Mouse (Mus musculus): Measurements from ENCODE around the gene Fbxw10. TPM values are rescaled to one million over a fixed set of nuclear protein-coding genes. Genes with fewer than 3 reads are reported as not detected.

Fbxw10 gene
- total RNA-seq, 2 experiments from 2014 or later, result 0.96 to 1.2 TPM

DNA sequence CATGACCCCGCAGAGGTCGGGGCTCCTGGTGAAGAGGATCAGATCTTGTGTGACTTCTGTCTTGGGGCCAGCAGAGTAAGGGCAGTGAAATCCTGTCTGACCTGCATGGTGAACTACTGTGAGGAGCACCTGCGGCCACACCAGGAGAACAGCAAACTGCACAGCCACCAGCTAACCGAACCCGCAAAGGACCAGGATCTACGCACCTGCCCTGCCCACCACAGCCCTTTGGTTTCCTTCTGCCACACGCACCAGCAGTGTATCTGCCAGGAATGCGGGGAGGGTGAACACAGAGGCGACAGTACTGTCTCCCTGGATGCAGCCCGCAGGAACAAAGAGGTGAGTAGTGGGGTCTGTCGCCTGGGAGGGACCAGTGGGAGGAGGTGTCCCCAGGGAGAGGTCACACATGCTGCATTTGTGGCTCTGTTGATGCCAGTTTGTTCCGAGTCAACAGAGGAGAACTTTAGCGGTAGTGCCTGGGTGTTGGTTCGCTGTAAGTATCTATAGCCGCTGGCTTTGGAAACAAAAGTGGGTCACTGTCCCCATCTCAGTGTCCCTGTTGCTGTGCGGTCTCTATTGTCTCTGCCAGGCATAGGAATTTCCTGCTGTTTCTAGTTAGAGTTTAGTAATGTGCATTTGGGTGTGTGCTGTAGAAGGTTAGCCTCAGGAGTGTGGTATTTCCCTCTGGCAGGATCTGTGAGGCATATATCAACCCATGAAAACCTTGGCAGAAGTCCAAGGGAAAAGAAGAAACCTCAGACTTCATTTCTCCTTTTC, 26.0 kb upstream of the Fbxw10 start:
- Histone ChIP-seq H3K27ac (peak overlapping the region; percentile 56), H3K4me3 (peak overlapping the region; percentile 36)
- DNase-seq (ENCODE audit: extremely low spot score in 1 of 2, low spot score in 2 of 2), result peak in 1 of 2 experiments; percentile 11
- intact Hi-C loops (cut with DNase I), result no loop called here
- TF ChIP-seq CTCF (IDR thresholded peaks at IDR 0.05), result no peak

DNA sequence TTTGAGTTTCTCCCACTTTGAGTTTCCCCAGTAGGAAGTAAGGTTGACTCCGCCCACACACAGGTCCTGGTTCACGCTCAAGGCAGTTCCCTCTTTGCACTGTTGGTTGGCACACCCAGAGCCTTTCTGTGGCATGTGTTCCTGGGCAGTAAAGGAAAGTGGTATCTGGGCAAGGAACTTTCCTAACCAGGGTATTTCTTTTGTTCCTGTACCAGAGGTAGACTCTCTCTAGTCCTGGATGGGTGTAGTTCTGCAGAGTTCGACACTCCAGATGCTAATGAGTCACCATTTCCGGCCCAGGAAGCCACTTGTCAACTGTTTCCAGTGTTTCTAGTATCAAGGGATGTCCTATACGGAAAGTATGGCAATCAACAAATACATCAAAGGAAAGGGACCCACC, 25.0 kb upstream of the Fbxw10 start:
- intact Hi-C loops (cut with DNase I), result no loop called here
- H3K4me3 ChIP-seq, result peak overlapping the region; percentile 17
- peak overlapping the region; percentile 56; the same call in 1 of the 2 replicates for H3K27ac ChIP-seq
- DNase-seq (ENCODE audit: extremely low spot score in 1 of 2, low spot score in 2 of 2), result no peak
- no peak for TF ChIP-seq CTCF (IDR thresholded peaks at IDR 0.05)

DNA sequence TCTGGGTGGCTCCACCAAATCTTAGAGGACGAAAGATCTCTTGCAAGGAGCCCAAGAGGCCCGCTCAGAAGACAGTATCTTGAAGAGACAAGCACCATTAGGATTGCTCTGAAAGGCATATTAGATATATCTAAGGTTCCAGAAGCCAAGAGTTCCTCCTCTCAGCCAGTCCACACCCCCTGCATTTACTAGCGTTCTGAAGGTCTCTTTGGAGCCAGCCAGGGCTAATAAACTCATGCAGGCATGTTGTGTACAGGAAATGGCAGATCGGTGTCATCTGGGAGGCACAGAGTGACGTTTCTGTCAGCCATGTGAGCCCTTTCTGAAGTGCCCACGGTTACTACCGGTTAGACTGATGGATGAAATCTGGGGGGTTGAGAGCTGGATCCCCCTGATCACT, 22.7 kb upstream of the Fbxw10 start:
- Histone ChIP-seq H3K27ac (no peak overlapping the region), H3K4me3 (no peak overlapping the region)
- TF ChIP-seq CTCF (IDR thresholded peaks at IDR 0.05), result no peak
- DNase-seq (ENCODE audit: extremely low spot score in 1 of 2, low spot score in 2 of 2), result no peak
- intact Hi-C loops (cut with DNase I), result no loop called here

DNA sequence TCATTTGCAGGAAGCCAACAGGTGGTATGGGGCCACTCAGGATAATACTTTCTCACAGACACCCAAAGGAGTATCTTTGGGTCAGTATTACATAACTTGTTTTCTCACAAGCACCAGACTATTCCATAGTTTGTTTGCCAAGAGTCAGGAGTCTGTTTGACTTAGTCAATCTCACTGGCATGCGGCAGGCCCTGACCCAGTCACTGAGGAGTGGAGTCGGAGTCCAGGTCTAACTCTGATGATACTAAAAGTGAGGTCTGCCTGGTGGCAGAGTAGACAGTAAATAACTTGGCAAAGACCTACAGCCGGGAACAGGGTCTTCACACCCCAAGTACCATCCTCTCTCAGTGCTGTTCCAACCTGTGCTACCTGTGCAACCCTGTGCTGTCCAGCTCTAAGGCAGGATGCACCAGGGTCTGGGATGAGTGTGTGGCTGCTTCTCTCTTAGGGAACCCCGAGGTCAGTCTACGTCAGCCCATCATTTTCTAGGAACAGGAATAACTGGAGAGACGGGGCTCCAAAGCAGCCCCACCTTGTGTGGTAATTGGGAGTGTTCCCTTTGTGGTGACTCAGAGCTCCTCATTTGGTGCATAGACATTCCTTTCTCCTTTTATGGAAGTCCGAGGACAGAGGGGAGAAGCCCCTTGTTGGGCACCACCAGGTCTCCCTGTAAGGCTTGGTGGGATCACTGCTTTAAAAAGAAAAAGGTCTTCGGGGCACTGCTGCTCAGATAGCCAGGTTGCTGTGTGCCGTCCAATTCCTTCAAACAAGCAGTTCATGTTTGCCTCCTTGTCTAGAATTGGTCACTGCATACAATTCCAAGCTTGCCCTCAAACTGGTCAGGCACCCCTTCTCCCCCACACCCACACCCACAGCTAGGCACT, 21.4 kb upstream of the Fbxw10 start:
- no peak overlapping the region for H3K27ac ChIP-seq
- DNase-seq (ENCODE audit: extremely low spot score in 1 of 2, low spot score in 2 of 2), result no peak
- no peak overlapping the region for H3K4me3 ChIP-seq
- no peak for TF ChIP-seq CTCF (IDR thresholded peaks at IDR 0.05)
- intact Hi-C loops (cut with DNase I), result no loop called here

DNA sequence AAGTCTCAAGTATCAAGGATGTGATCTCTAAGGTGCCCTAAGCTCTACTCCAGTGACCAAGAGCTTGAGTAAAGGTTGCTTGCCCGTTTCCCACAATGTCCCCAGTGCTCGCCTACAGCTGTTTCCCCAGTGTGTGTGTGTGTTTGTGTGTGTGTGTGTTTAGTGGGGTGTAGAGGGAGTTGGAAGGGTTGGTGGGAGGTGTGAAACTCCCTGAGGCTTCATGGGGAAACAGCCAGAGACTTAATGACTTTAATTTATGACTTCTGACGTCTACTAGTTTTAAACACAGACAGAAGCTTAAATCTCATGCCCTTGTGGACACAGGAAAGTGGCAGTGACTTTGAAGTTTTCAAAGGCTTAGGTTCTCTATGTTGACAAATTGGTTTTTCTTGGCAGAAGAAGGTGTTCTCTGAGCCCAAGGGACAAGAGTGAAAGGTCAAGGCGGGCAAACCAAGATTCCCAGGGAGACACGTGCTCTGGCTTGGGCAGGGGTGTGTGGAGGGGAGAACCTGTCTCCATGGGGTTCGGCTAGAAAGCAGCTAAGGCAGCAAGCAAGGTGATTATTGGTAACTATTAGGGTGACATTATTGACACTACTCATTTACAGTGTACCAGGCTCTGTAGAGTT, 20.6 kb upstream of the Fbxw10 start:
- Histone ChIP-seq H3K27ac (no peak overlapping the region), H3K4me3 (no peak overlapping the region)
- no peak for DNase-seq (ENCODE audit: extremely low spot score in 1 of 2, low spot score in 2 of 2)
- intact Hi-C loops (cut with DNase I), result no loop called here
- no peak for TF ChIP-seq CTCF (IDR thresholded peaks at IDR 0.05)

DNA sequence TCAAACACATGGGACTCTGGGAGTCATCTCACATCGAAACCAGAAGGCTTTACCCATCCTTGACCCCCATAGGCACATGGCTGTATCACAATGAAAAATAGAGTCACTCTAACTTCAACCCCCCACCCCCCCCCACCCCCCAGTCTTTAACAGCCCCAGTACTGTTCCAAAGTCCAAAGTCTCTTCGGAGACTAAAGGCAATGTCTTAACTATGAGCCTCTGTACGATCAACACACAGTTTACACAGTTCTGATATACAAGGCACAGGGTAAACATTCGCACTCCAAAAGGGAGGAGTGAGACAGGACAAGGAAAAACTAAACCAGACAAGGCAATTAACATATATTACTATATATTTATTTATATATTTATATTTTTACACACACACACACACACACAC, 19.7 kb upstream of the Fbxw10 start:
- no peak for DNase-seq (ENCODE audit: extremely low spot score in 1 of 2, low spot score in 2 of 2)
- intact Hi-C loops (cut with DNase I), result no loop called here
- Histone ChIP-seq H3K4me3 (no peak overlapping the region), H3K27ac (no peak overlapping the region)
- TF ChIP-seq CTCF (IDR thresholded peaks at IDR 0.05), result no peak

DNA sequence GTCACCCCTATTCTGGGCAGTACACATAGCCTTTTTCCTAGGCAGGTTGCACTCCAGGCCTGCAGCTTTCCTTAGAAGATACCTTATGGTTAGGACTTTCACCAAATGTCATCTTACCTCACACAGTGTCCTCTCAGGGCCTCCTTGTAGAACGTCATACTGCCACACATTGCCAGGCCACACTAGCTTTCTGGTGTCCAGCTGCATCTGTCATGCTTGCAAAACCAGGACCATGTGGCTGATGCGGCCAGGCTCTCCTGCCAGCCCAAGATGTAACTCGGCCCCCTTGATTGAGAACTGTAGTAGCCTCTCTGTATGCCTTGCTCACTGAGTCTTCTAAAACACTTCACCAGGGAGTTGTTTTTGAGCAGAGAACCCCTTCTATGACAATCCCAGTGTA, 19.0 kb upstream of the Fbxw10 start:
- no peak for TF ChIP-seq CTCF (IDR thresholded peaks at IDR 0.05)
- no peak for DNase-seq (ENCODE audit: extremely low spot score in 1 of 2, low spot score in 2 of 2)
- H3K27ac ChIP-seq, result no peak overlapping the region
- no peak overlapping the region for H3K4me3 ChIP-seq
- intact Hi-C loops (cut with DNase I), result no loop called here

DNA sequence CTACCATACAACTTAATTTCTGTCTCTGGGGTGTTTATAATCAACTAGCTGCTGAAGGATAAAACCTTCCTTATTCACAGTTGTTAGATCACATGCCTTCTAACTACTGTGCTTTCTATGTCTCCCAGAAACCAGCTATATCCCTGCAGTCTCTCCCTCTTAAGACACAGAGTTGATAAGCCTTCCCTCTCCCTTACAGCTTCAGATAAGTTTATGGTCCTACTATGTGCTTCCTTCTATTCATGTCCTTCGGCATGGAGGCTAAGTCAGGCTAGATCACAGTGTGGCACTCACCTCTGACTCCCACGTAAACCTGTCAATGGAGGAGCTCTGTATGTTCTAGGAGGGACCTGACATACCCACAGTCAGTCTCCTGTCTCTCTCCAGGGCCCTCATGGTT, 16.5 kb upstream of the Fbxw10 start:
- intact Hi-C loops (cut with DNase I), result no loop called here
- Histone ChIP-seq H3K27ac (no peak overlapping the region), H3K4me3 (no peak overlapping the region)
- no peak for DNase-seq (ENCODE audit: extremely low spot score in 1 of 2, low spot score in 2 of 2)
- TF ChIP-seq CTCF (IDR thresholded peaks at IDR 0.05), result no peak

DNA sequence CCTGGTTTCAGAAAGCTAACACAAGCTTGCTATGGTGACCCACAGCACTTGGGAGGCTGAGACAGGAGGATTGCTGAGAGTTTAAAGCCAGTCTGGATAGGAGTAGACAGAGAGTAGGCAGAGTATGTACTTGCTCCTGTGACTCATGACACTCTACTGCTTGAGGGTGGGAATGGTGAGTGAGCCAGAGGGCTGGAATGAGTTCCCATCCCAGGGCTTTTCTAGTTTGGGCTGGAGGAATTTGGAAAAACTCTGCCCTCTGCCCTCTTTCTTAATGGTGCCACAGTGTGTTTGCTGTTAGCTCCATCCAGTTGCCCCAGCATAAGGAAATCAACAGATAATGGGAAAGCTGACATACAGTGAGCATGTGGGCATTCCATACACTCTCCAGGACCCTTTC, 15.0 kb upstream of the Fbxw10 start:
- no peak for DNase-seq (ENCODE audit: extremely low spot score in 1 of 2, low spot score in 2 of 2)
- H3K27ac ChIP-seq, result no peak overlapping the region
- TF ChIP-seq CTCF (IDR thresholded peaks at IDR 0.05), result no peak
- intact Hi-C loops (cut with DNase I), result no loop called here
- H3K4me3 ChIP-seq, result no peak overlapping the region

DNA sequence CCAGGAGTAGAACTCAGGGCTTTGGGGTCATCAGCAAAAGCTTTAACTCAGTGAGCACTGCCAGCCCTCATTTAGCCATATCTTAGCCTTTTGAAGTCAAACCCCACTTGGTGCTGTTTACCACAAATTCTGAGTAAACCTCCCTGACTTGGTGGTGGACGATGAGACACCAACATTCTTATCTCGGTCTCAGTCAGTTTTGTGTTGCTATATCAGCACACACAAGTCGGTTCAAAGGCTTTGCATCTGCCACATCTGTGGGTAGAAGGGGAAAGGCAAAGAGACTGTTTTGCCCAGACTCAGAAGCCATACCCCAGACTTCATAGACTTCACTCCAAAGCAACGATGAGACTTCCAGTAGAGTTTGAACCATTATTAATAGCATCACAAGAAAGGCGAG, 2.3 kb upstream of the Fbxw10 start:
- intact Hi-C loops (cut with DNase I), result no loop called here
- TF ChIP-seq CTCF (IDR thresholded peaks at IDR 0.05), result no peak
- DNase-seq (ENCODE audit: extremely low spot score in 1 of 2, low spot score in 2 of 2), result no peak
- no peak overlapping the region for H3K27ac ChIP-seq
- H3K4me3 ChIP-seq, result no peak overlapping the region

DNA sequence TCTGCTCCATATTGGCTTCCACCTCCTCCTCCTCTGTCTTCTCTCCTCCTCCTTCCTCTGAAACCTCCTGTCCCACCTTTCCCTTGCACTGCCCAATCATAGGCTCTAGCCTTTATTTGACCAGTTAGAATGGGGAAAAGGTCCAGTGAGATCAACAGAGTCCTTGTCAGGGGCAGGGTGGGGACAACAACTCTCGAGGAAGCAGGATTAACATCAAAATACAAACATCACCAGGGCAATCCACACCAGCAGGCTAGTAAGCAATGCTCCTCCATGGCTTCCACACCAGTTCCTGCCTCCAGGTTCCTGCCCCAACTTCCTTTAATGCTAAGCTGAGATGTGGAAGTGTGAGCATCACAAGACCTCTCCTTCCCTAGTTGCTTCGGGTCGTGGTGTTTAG, 1.1 kb upstream of the Fbxw10 start:
- Histone ChIP-seq H3K4me3 (no peak overlapping the region), H3K27ac (no peak overlapping the region)
- intact Hi-C loops (cut with DNase I), result no loop called here
- no peak for DNase-seq (ENCODE audit: extremely low spot score in 1 of 2, low spot score in 2 of 2)
- TF ChIP-seq CTCF (IDR thresholded peaks at IDR 0.05), result no peak

DNA sequence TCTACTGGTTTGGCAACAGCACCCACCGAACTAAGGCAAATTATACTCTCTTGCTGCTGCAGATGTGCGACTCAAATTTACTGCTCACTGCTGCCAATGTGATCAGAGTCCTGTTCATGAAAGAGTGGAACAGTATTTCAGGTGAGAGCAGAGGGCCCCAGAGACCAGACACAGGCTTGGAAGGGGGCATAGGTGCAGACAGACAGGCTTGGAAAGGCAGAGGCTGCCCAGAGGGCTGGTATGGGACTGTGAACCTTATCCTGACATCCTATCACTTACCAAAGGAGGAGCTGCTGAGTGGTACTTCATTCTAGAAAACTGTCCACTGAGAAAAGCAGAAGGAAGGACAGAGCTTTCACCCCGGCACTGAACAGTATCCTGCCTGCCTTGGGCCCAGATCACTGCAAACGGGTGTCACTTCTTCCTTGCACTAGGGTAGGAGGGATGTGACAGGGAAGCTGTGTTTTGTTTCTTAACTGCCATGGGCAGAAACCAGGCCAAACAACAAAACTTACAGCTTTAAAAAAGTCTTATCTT, 854 bp downstream of the Fbxw10 start:
- H3K27ac ChIP-seq, result peak overlapping the region; percentile 48; the same call in 1 of the 2 replicates
- intact Hi-C loops (cut with DNase I), result no loop called here
- TF ChIP-seq CTCF (IDR thresholded peaks at IDR 0.05), result no peak; the same call in 1 of the 2 replicates
- DNase-seq (ENCODE audit: extremely low spot score in 1 of 2, low spot score in 2 of 2), result no peak
- no peak overlapping the region for H3K4me3 ChIP-seq
